Mouse (Mus musculus): Measurements from ENCODE around the gene Fbxo24.

- TF ChIP-seq POLR2A (IDR thresholded peaks at IDR 0.05; ENCODE audit: extremely low read depth, insufficient read depth, low read length) (no peak), CTCF (IDR thresholded peaks at IDR 0.05; ENCODE audit: low read depth, low read length) (no peak)
These were observed 49.1 kb upstream of the Fbxo24 start for GRCm38 (mm10) chr5:137677859-137678258.
